Mouse (Mus musculus): ENCODE data around the gene Lonp1. TPM values are rescaled to one million over a fixed set of nuclear protein-coding genes. Genes with fewer than 3 reads are reported as not detected.
"Not testable (repeated sequence)": the region's sequence is repeated elsewhere in the genome, so short reads cannot be mapped to it uniquely, and the experiment has no call there.

Gene Lonp1
- total RNA-seq, 2 experiments from 2014 or later, result 9.1 to 19.5 TPM

- ATAC-seq (ENCODE audit: poor library complexity, severe bottlenecking), result no peak; the same call in 1 of the 2 replicates
These were observed 427 bp downstream of the Lonp1 start for GRCm38 (mm10) chr17:56626260-56626659.

DNA sequence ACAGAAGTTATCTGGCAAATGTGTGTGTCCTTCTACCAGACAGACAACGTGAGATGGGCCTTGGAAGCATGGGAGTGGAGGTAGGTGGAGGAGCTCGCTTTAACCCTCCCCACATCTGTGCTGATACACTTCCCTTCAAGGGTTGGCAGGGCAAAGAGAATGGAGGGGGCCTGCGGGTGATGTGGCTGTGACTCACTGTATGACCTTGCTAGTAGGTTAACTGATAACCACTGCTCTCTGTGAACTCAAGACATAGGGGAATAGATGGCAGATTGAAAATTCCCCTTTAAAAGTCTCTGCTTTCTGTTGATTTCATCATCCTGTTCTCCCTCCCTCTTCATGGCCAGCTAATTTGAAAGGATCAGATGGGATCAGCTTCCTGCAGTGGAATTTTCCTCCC, 1.2 kb downstream of the Lonp1 start:
- no peak for ATAC-seq (ENCODE audit: poor library complexity, severe bottlenecking)

DNA sequence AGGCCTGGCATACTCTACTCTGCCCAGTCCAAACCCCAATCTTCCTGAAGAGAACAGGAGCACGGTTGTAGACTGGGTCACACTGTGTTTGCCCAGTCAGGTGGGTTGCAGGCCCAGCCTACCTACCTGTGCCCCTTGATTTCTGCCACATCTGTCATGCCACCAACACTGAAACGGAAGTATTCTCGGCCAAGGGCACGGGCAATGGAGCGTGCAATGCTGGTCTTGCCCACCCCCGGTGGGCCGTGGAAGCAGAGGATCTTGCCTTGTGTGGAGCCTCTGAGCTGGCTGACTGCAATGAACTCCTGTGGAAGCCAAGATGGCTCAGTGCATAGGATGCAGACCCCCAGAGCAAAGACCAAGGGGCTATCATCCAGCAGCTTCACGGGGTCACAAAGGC, 9.1 kb downstream of the Lonp1 start:
- no peak for ATAC-seq (ENCODE audit: poor library complexity, severe bottlenecking)

DNA sequence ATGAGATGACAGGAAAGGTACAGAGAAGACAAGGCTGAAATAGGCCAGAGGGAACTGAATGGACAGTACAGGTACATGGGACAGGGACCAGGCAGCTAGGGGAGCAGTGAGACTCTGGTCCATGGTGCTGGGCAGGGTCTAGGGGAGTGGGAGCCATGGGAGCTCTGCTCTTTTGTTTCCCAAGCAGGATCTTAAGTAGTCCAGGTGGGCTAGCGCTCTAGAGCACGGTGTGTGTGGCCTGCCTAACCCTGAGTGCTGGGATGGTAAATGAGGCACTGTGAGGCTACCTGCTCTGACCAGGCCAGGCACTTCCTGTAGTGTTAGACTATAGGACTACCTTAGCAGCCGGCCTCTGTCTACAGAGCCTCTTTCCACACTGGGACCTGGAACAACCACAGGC, 10.0 kb downstream of the Lonp1 start:
- ATAC-seq (ENCODE audit: poor library complexity, severe bottlenecking), result no peak

DNA sequence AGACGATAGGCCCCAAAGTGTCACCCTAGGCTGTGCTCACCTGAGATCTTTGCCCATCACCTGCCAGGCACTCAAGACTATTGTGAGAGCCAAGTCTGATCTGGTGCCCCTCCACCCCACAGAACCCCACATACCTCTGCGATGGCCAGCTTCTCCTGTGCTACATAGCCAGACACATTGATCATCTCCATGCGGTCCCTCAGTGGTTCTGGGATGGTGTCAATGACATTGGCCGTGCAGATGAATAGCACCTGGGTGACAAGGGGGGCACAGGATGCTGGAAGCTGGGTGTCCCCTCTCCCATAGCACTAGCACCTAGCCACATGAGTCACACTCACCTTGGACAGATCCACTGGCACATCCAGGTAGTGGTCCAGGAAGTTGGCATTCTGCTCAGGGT, 10.9 kb downstream of the Lonp1 start:
- no peak for ATAC-seq (ENCODE audit: poor library complexity, severe bottlenecking)

GRCm38 (mm10) chr17:56615136-56615784, 11.4 kb downstream of the Lonp1 start:
- ATAC-seq (ENCODE audit: poor library complexity, severe bottlenecking), result no peak

GRCm38 (mm10) chr17:56614391-56615135, 12.1 kb downstream of the Lonp1 start:
- no peak for ATAC-seq (ENCODE audit: poor library complexity, severe bottlenecking)

- not testable (repeated sequence) for ATAC-seq (ENCODE audit: poor library complexity, severe bottlenecking)
These were observed 12.8 kb downstream of the Lonp1 start for GRCm38 (mm10) chr17:56613893-56614292.

GRCm38 (mm10) chr17:56613236-56613844, 13.3 kb downstream of the Lonp1 start, which contains the start of gene Rpl36:
TSS of gene Rpl36 (plus strand) at chr17:56613416.
- peak; percentile 73 for ATAC-seq (ENCODE audit: poor library complexity, severe bottlenecking)

GRCm38 (mm10) chr17:56612565-56612939, 14.1 kb downstream of the Lonp1 start:
- not testable (repeated sequence) for ATAC-seq (ENCODE audit: poor library complexity, severe bottlenecking)

DNA sequence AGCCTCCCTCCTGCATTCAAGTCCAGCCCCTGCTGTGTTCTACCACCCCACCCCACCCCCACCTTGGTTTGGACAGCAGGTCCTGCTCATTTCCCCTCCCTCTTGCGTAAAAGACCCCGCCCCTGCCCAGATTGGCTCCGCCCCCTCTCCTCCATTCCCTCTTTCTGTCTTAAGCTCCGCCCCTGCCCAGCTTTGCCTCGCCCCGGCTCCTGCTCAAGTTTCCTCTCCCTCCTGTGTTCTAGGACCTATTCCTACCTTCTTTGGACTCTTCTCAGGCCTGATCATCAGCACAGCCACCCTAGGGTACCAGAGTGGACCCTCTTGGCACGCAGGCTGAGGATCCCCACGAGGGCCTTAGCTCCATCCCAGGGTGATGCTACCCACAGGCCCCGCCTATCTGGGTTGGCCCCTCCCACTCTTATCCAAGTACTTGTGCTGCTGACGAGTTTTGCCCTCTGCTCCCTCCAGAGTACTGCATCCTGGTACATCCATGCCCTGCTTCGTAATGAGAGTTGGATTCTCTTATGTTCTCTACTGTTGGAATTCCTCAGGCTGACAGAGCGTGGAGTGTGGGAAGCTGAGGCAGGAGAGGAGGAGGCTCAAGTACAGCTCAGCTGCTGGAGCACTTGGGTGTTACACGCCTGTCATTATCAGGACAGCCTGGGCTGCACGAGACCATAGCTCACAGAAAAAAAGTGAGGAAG, 14.7 kb downstream of the Lonp1 start:
- no peak for ATAC-seq (ENCODE audit: poor library complexity, severe bottlenecking)

DNA sequence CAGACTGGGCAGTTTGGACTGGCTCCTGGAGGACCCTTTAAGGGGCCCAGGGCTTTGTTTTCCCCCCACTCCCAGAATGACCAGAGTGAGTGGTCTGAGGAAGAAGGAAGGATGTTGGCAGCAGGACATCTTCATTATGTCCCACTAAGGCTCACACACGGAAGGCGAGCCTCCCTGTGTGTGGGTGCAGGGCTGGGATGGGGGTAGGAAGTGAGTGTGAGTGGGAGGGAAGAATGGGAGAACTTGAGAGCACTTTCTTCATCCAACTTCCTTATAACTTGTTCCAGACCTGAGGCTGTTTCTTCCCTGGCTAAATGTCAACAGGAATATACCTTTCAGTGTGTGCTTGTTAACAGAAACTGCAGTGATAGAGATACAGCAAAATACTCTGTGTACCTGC, 15.4 kb downstream of the Lonp1 start:
- no peak for ATAC-seq (ENCODE audit: poor library complexity, severe bottlenecking)

DNA sequence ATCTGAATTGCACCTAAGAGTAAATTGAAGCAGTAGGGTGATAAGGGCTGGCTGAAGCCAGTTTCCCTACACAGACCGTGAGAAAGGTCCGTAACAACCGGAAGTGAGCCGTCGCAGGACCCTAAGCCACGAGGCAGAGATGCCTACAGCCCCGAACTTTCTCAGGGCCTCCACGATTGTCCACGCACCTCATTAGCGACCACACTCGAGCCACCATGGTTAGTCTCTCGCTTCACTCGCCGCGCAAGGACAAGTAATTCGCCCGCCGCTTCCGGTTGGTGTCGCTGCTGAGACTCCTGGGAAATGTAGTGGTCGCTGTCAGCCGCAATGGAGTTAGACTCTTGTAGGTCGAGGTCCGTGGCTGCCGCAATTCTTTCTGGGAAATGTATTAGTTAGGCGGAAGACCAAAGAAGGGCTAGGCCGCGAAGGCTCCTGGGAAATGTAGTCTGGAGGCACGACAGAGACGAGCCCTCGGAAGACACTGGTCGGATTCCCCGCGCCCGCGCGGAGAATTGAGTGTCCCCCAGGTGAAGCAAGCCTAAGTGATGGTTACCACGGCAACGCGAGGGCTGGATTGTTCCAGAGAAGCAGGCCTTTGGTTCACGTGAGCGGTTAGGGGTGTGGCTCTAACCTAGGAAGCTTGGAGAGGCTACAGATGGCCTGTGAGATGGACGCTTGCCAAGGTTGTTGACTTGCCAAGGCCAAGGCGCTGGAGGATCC, 17.1 kb downstream of the Lonp1 start, which contains the start of gene 2410015M20Rik:
2410015M20Rik (minus strand) TSS at position 320 of the 720 bp plus-strand sequence.
- ATAC-seq (ENCODE audit: poor library complexity, severe bottlenecking), result peak; percentile 85

GRCm38 (mm10) chr17:56608699-56609098, 18.0 kb downstream of the Lonp1 start:
- no peak for ATAC-seq (ENCODE audit: poor library complexity, severe bottlenecking)

DNA sequence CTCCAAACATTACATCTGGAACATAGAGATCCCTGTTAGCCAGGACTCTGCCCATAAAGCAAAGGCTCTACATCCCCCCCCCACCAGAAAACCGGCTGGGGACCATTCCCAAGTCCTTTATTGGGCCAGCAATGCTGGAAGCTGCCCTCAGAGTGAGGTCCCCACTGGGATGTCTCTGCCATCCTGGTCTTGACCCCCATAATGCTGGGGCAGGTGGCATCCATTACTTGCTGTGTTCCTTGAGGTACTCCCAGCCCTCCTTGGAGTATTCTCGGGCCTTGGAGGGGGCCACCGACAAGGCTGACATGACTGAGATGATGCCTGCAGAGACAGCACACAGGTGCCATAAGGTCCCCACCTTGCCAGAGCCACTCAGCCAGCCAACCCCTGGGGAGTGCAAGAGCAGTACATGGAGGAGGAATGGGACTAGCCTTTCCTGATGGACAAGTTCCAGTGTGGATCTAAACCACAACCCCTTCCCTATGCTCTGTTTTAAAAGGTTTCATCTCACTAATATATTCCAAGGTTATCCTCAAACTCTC, 19.1 kb downstream of the Lonp1 start:
- no peak for ATAC-seq (ENCODE audit: poor library complexity, severe bottlenecking)

- ATAC-seq (ENCODE audit: poor library complexity, severe bottlenecking), result no peak
These were observed 21.3 kb downstream of the Lonp1 start for GRCm38 (mm10) chr17:56605431-56605830.

- no peak for ATAC-seq (ENCODE audit: poor library complexity, severe bottlenecking)
These were observed 22.3 kb downstream of the Lonp1 start for GRCm38 (mm10) chr17:56604422-56604821.

DNA sequence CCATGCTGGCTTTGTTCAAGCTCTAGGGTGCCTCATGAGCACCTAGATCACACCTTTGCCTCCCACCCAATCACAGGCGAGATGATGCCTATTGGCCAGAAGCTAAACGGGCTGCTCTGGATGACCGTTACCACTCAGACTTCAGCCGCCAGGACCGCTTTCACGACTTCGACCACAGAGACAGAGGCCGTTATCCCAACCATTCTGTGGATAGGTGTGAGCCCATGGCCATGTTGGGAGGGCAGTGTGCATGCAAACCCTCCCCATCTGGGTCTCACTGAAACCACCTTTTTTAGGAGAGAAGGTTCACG, 22.7 kb downstream of the Lonp1 start:
- no peak for ATAC-seq (ENCODE audit: poor library complexity, severe bottlenecking)

- ATAC-seq (ENCODE audit: poor library complexity, severe bottlenecking), result no peak
These were observed 23.3 kb downstream of the Lonp1 start for GRCm38 (mm10) chr17:56603186-56604069.

Measured in megakaryocyte, adult 5-6 weeks (primary cell).